Mouse (Mus musculus): ENCODE results near the gene Zar1l. TPM values are rescaled to one million over a fixed set of nuclear protein-coding genes. Genes with fewer than 3 reads are reported as not detected.

The Zar1l gene
- polyA plus RNA-seq, 1 experiment, result not detected

- Histone ChIP-seq H3K4me1 (ENCODE audit: control insufficient read depth, insufficient read depth, low read length) (no peaks in the 10 kb centered on the region), H3K4me3 (replicated peaks; ENCODE audit: extremely low read depth, low read depth, low read length) (no peak overlapping the region)
- no peak for DNase-seq
- TF ChIP-seq CTCF (IDR thresholded peaks at IDR 0.05; ENCODE audit: insufficient read depth, low read length) (no peak), POLR2A (IDR thresholded peaks at IDR 0.05; ENCODE audit: borderline replicate concordance, extremely low read depth, low read depth, low read length) (no peak)
- 59% methylated on average over 8 of the region's 8 CpGs for WGBS
These were observed 27.1 kb downstream of the Zar1l start for GRCm38 (mm10) chr5:150490821-150491220.

- WGBS, result 78% methylated on average over 3 of the region's 3 CpGs
These were observed 27.7 kb downstream of the Zar1l start for GRCm38 (mm10) chr5:150490285-150490684.

GRCm38 (mm10) chr5:150485198-150485597 lies 32.8 kb downstream of the Zar1l start:
- DNase-seq, result no peak
- WGBS, result 46% methylated on average over 3 of the region's 3 CpGs
- H3K4me3 ChIP-seq (replicated peaks; ENCODE audit: extremely low read depth, low read depth, low read length), result no peak overlapping the region
- no peaks in the 10 kb centered on the region; the same call in 1 of the 2 replicates for H3K4me1 ChIP-seq (ENCODE audit: control insufficient read depth, insufficient read depth, low read length)
- TF ChIP-seq CTCF (IDR thresholded peaks at IDR 0.05; ENCODE audit: insufficient read depth, low read length), result no peak
- TF ChIP-seq POLR2A (IDR thresholded peaks at IDR 0.05; ENCODE audit: borderline replicate concordance, extremely low read depth, low read depth, low read length), result no peak

More at GRCm38 (mm10) chr5:150490285-150490684, 27.7 kb downstream of the Zar1l start:
- no peaks in the 10 kb centered on the region; the same call in 1 of the 2 replicates for H3K4me1 ChIP-seq (ENCODE audit: control insufficient read depth, insufficient read depth, low read length)
- H3K4me3 ChIP-seq (replicated peaks; ENCODE audit: extremely low read depth, low read depth, low read length), result no peak overlapping the region
- TF ChIP-seq POLR2A (IDR thresholded peaks at IDR 0.05; ENCODE audit: borderline replicate concordance, extremely low read depth, low read depth, low read length) (no peak), CTCF (IDR thresholded peaks at IDR 0.05; ENCODE audit: insufficient read depth, low read length) (no peak)
- no peak for DNase-seq

GRCm38 (mm10) chr5:150478612-150479011 lies 39.4 kb downstream of the Zar1l start:
- no peak for DNase-seq
- Histone ChIP-seq H3K4me1 (ENCODE audit: control insufficient read depth, insufficient read depth, low read length) (no peaks in the 10 kb centered on the region), H3K4me3 (replicated peaks; ENCODE audit: extremely low read depth, low read depth, low read length) (no peak overlapping the region)
- TF ChIP-seq POLR2A (IDR thresholded peaks at IDR 0.05; ENCODE audit: borderline replicate concordance, extremely low read depth, low read depth, low read length) (no peak), CTCF (IDR thresholded peaks at IDR 0.05; ENCODE audit: insufficient read depth, low read length) (no peak)
- 49% methylated on average over 4 of the region's 4 CpGs for WGBS

GRCm38 (mm10) chr5:150477364-150477763 lies 40.6 kb downstream of the Zar1l start:
- Histone ChIP-seq H3K4me3 (replicated peaks; ENCODE audit: extremely low read depth, low read depth, low read length) (no peak overlapping the region), H3K4me1 (ENCODE audit: control insufficient read depth, insufficient read depth, low read length) (no peaks in the 10 kb centered on the region)
- 69% methylated on average over 4 of the region's 4 CpGs for WGBS
- TF ChIP-seq POLR2A (IDR thresholded peaks at IDR 0.05; ENCODE audit: borderline replicate concordance, extremely low read depth, low read depth, low read length) (no peak), CTCF (IDR thresholded peaks at IDR 0.05; ENCODE audit: insufficient read depth, low read length) (no peak)
- DNase-seq, result no peak

- Histone ChIP-seq H3K4me1 (ENCODE audit: control insufficient read depth, insufficient read depth, low read length) (peaks cover 15% of the 10 kb centered on the region), H3K4me3 (replicated peaks; ENCODE audit: extremely low read depth, low read depth, low read length) (no peak overlapping the region)
- 39% methylated on average over 6 of the region's 6 CpGs for WGBS
- no peak for TF ChIP-seq POLR2A (IDR thresholded peaks at IDR 0.05; ENCODE audit: borderline replicate concordance, extremely low read depth, low read depth, low read length)
- TF ChIP-seq CTCF (IDR thresholded peaks at IDR 0.05; ENCODE audit: insufficient read depth, low read length), result no peak
- DNase-seq, result no peak
These were observed 49.5 kb downstream of the Zar1l start for GRCm38 (mm10) chr5:150468431-150468830.

- peak; percentile 78 for DNase-seq
- no peak for TF ChIP-seq CTCF (IDR thresholded peaks at IDR 0.05; ENCODE audit: insufficient read depth, low read length)
- TF ChIP-seq POLR2A (IDR thresholded peaks at IDR 0.05; ENCODE audit: borderline replicate concordance, extremely low read depth, low read depth, low read length), result peak; percentile 27; the same call in 1 of the 2 replicates
- H3K4me1 ChIP-seq (ENCODE audit: control insufficient read depth, insufficient read depth, low read length), result peaks cover 17% of the 10 kb centered on the region
- 9% methylated on average over 12 of the region's 12 CpGs for WGBS
- peak overlapping the region; percentile 12 for H3K4me3 ChIP-seq (replicated peaks; ENCODE audit: extremely low read depth, low read depth, low read length)
These were observed 51.8 kb downstream of the Zar1l start for GRCm38 (mm10) chr5:150466132-150466531.

GRCm38 (mm10) chr5:150465218-150465617 lies 52.7 kb downstream of the Zar1l start:
- peaks cover 17% of the 10 kb centered on the region for H3K4me1 ChIP-seq (ENCODE audit: control insufficient read depth, insufficient read depth, low read length)
- no peak for DNase-seq
- no peak overlapping the region for H3K4me3 ChIP-seq (replicated peaks; ENCODE audit: extremely low read depth, low read depth, low read length)
- 9% methylated on average over 6 of the region's 6 CpGs for WGBS
- TF ChIP-seq POLR2A (IDR thresholded peaks at IDR 0.05; ENCODE audit: borderline replicate concordance, extremely low read depth, low read depth, low read length) (no peak), CTCF (IDR thresholded peaks at IDR 0.05; ENCODE audit: insufficient read depth, low read length) (no peak)

- WGBS, result 36% methylated on average over 3 of the region's 3 CpGs
- no peak for DNase-seq
- Histone ChIP-seq H3K4me3 (replicated peaks; ENCODE audit: extremely low read depth, low read depth, low read length) (no peak overlapping the region), H3K4me1 (ENCODE audit: control insufficient read depth, insufficient read depth, low read length) (peaks cover 17% of the 10 kb centered on the region)
- TF ChIP-seq POLR2A (IDR thresholded peaks at IDR 0.05; ENCODE audit: borderline replicate concordance, extremely low read depth, low read depth, low read length) (no peak), CTCF (IDR thresholded peaks at IDR 0.05; ENCODE audit: insufficient read depth, low read length) (no peak)
These were observed 53.2 kb downstream of the Zar1l start for GRCm38 (mm10) chr5:150464721-150465120.

GRCm38 (mm10) chr5:150459801-150460200 lies 58.2 kb downstream of the Zar1l start:
- no peak for DNase-seq
- WGBS, result 88% methylated on average over 4 of the region's 4 CpGs
- no peak overlapping the region for H3K4me3 ChIP-seq (replicated peaks; ENCODE audit: extremely low read depth, low read depth, low read length)
- H3K4me1 ChIP-seq (ENCODE audit: control insufficient read depth, insufficient read depth, low read length), result peaks cover 9% of the 10 kb centered on the region
- TF ChIP-seq CTCF (IDR thresholded peaks at IDR 0.05; ENCODE audit: insufficient read depth, low read length) (peak; percentile 45), POLR2A (IDR thresholded peaks at IDR 0.05; ENCODE audit: borderline replicate concordance, extremely low read depth, low read depth, low read length) (no peak)
